8 mouse cellular contexts compared by ENCODE assay signal in the genomic region with DNA sequence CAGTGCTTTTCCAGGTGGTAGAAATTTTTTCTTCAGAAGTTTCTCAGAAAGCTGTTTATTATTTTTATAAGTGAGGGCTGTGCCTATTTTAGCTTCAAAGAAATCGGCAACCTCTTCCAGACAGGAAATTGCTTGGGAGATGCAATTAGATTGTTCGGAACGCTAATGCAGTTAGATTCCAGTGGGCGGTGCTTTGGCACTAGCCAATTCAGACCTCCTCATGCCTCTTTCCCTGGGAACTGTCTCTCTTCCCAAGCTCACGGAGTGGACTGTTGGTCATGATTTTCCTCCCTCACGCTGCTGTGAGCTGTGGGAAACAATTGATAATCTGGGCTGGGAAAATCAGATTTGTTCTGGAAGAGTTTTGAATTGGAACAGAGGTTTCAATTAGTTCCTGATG. TPM values are rescaled to one million over a fixed set of nuclear protein-coding genes. Genes with fewer than 3 reads are reported as not detected.
DNase-seq lines count a peak whose midpoint lies in the region; ATAC-seq and TF ChIP-seq lines count a peak whose summit lies in the region.

No protein-coding gene starts in this region.

- DNase-seq in kidney, adult 2 months = peak; percentile 54
- DNase-seq in kidney, adult 11 months = no peak
- DNase-seq in natural killer cell, adult 2 months (ENCODE audit: low spot score in 2 of 2) = no peak
- no peak for DNase-seq in liver
- no peak for DNase-seq in thymus, adult 2 months

- no peaks in the 10 kb centered on the region for H3K36me3 ChIP-seq in kidney, adult 2 months (ENCODE audit: control insufficient read depth, insufficient read depth, low read length)
- no peaks in the 10 kb centered on the region for H3K36me3 ChIP-seq in forebrain, embryonic 15.5 days
- no peaks in the 10 kb centered on the region for H3K36me3 ChIP-seq in kidney, embryonic 15.5 days
- no peaks in the 10 kb centered on the region for H3K36me3 ChIP-seq in neural tube, embryonic 15.5 days
- H3K36me3 ChIP-seq in thymus, adult 2 months (ENCODE audit: control insufficient read depth, insufficient read depth, low read length) = no peaks in the 10 kb centered on the region

- 10% methylated on average over 6 of the region's 6 CpGs for WGBS in kidney, adult 2 months
- 36% methylated on average over 6 of the region's 6 CpGs for WGBS in forebrain, embryonic 15.5 days
- 5% methylated on average over 6 of the region's 6 CpGs for WGBS in kidney, embryonic 15.5 days
- 21% methylated on average over 6 of the region's 6 CpGs for WGBS in neural tube, embryonic 15.5 days
- WGBS in thymus, adult 2 months = 89% methylated on average over 6 of the region's 6 CpGs

- H3K4me1 ChIP-seq in kidney, adult 2 months (ENCODE audit: control insufficient read depth, insufficient read depth, low read length) = no peaks in the 10 kb centered on the region
- peaks cover 5% of the 10 kb centered on the region; the same call in 1 of the 2 replicates for H3K4me1 ChIP-seq in forebrain, embryonic 15.5 days
- peaks cover 15% of the 10 kb centered on the region for H3K4me1 ChIP-seq in kidney, embryonic 15.5 days
- peaks cover 10% of the 10 kb centered on the region; the same call in 1 of the 2 replicates for H3K4me1 ChIP-seq in neural tube, embryonic 15.5 days
- H3K4me1 ChIP-seq in thymus, adult 2 months (replicated peaks; ENCODE audit: control insufficient read depth, insufficient read depth, low read length) = no peaks in the 10 kb centered on the region

- H3K9me3 ChIP-seq in forebrain, embryonic 15.5 days = no peaks in the 10 kb centered on the region
- no peaks in the 10 kb centered on the region for H3K9me3 ChIP-seq in kidney, embryonic 15.5 days (replicated peaks)
- no peaks in the 10 kb centered on the region for H3K9me3 ChIP-seq in neural tube, embryonic 15.5 days (replicated peaks)

- no peaks in the 10 kb centered on the region for H3K27me3 ChIP-seq in kidney, adult 2 months (replicated peaks; ENCODE audit: control insufficient read depth, insufficient read depth, low read length)
- no peaks in the 10 kb centered on the region for H3K27me3 ChIP-seq in forebrain, embryonic 15.5 days
- no peaks in the 10 kb centered on the region for H3K27me3 ChIP-seq in kidney, embryonic 15.5 days
- H3K27me3 ChIP-seq in neural tube, embryonic 15.5 days (replicated peaks) = no peaks in the 10 kb centered on the region
- no peaks in the 10 kb centered on the region for H3K27me3 ChIP-seq in thymus, adult 2 months (ENCODE audit: control insufficient read depth, insufficient read depth, low read length)

- ATAC-seq in forebrain, embryonic 15.5 days (replicated peaks) = no peak
- peak; percentile 60; the same call in 1 of the 2 replicates for ATAC-seq in kidney, embryonic 15.5 days (replicated peaks; ENCODE audit: low FRiP score)
- no peak for ATAC-seq in neural tube, embryonic 15.5 days (ENCODE audit: low FRiP score)

- no peak for TF ChIP-seq CTCF in kidney, adult 2 months (conservative IDR thresholded peaks at IDR 0.05; ENCODE audit: insufficient read depth, insufficient read length, low read depth, low read length)
- no peak for TF ChIP-seq CTCF in thymus, adult 2 months (IDR thresholded peaks at IDR 0.05; ENCODE audit: borderline replicate concordance, control insufficient read depth, extremely low read depth, insufficient read depth, low read length, poor library complexity)

- TF ChIP-seq POLR2A in kidney, adult 2 months (IDR thresholded peaks at IDR 0.05; ENCODE audit: low read depth, low read length) = no peak
- no peak for TF ChIP-seq POLR2A in thymus, adult 2 months (IDR thresholded peaks at IDR 0.05; ENCODE audit: control insufficient read depth, extremely low read depth, insufficient read depth, low read length, poor library complexity)

- H3K4me2 ChIP-seq in forebrain, embryonic 15.5 days (replicated peaks) = 0 out of 2 replicates have a peak overlapping the region, but pooled peaks have one; percentile 10
- peak overlapping the region; percentile 53 for H3K4me2 ChIP-seq in kidney, embryonic 15.5 days
- H3K4me2 ChIP-seq in neural tube, embryonic 15.5 days = peak overlapping the region; percentile 34

- no peak overlapping the region for H3K27ac ChIP-seq in kidney, adult 2 months (ENCODE audit: insufficient read depth, low read depth, low read length)
- no peak overlapping the region for H3K27ac ChIP-seq in forebrain, embryonic 15.5 days (replicated peaks)
- peak overlapping the region; percentile 78 for H3K27ac ChIP-seq in kidney, embryonic 15.5 days
- 0 out of 2 replicates have a peak overlapping the region, but pooled peaks have one; percentile 28 for H3K27ac ChIP-seq in neural tube, embryonic 15.5 days (replicated peaks)
- no peak overlapping the region for H3K27ac ChIP-seq in thymus, adult 2 months (ENCODE audit: control insufficient read depth, insufficient read depth, low read length)

- H3K9ac ChIP-seq in forebrain, embryonic 15.5 days (replicated peaks) = no peak overlapping the region
- no peak overlapping the region for H3K9ac ChIP-seq in kidney, embryonic 15.5 days
- no peak overlapping the region for H3K9ac ChIP-seq in neural tube, embryonic 15.5 days (replicated peaks)

- H3K4me3 ChIP-seq in kidney, adult 2 months (ENCODE audit: insufficient read depth, low read depth, low read length) = no peak overlapping the region
- H3K4me3 ChIP-seq in forebrain, embryonic 15.5 days = no peak overlapping the region
- H3K4me3 ChIP-seq in kidney, embryonic 15.5 days (replicated peaks) = peak overlapping the region; percentile 23
- H3K4me3 ChIP-seq in neural tube, embryonic 15.5 days (replicated peaks) = no peak overlapping the region
- H3K4me3 ChIP-seq in thymus, adult 2 months (ENCODE audit: control insufficient read depth, insufficient read depth, low read length) = no peak overlapping the region

RNA-seq across cellular contexts. Expression of gene Gab1, which starts 15.1 kb away (rescaled TPM):
- polyA plus RNA-seq in kidney, adult 2 months (2012; rRNA removed) = 24.6 and 27.8 TPM in 2 replicates
- 12.0 and 13.6 TPM in 2 replicates for polyA plus RNA-seq in forebrain, embryonic 15.5 days (2015; fragmentation: Nextera tagmentation; extraction: Ambion mirVana)
- 16.4 and 16.8 TPM in 2 replicates for polyA plus RNA-seq in kidney, embryonic 15.5 days (2015; fragmentation: Nextera tagmentation; extraction: Ambion mirVana)
- polyA plus RNA-seq in neural tube, embryonic 15.5 days (2015; fragmentation: Nextera tagmentation; extraction: Ambion mirVana) = 9.6 and 11.4 TPM in 2 replicates
- 5.6 and 8.9 TPM in 2 replicates for polyA plus RNA-seq in thymus, adult 2 months (2012; rRNA removed)

Comparison
In these comparisons a context has a peak if more than half of its experiments do, and no peak if none do; other contexts are left out.
1. H3K27ac ChIP-seq: peak in kidney, embryonic 15.5 days (single experiment) and neural tube, embryonic 15.5 days (single experiment); none in kidney, adult 2 months (single experiment), forebrain, embryonic 15.5 days (single experiment) and thymus, adult 2 months (single experiment).
2. Peak in every context shown above with its lines, with median percentiles within 50 percentile points of each other: H3K4me2 ChIP-seq.